Mouse (Mus musculus): ENCODE data around the gene Efcab10. TPM values are rescaled to one million over a fixed set of nuclear protein-coding genes. Genes with fewer than 3 reads are reported as not detected.
A peak's percentile ranks its signal among the peaks of the same experiment; 100 is the strongest.

Gene Efcab10
- total RNA-seq (2012; rRNA removed): not detected in 2 replicates
- not detected in 2 replicates for total RNA-seq (2014; rRNA removed)
- polyA plus RNA-seq (2012; ENCODE audit: insufficient read length, low read depth): not detected in 2 replicates

GRCm38 (mm10) chr12:33394804-33395623 is at the start of gene Efcab10:
Gene Efcab10, plus strand, starts transcription at chr12:33394854.
- H3K4me1 ChIP-seq (ENCODE audit: control insufficient read depth in 1 of 2, insufficient read depth in 2 of 2): no peaks in the 10 kb centered on the region; a peak in 1 of 4 replicates
- in situ Hi-C loops (cut with MboI; ENCODE audit: low pct_ligation_motif_present, low pct_unique_long_range_greater_than_20kb, low sequenced_read_pairs) (no loop called here), dilution Hi-C loops (cut with MboI; ENCODE audit: extremely low pct_ligation_motif_present, extremely low pct_unique_long_range_greater_than_20kb, low sequenced_read_pairs) (no loop called here)
- no peaks in the 10 kb centered on the region for H3K36me3 ChIP-seq (replicated peaks in 1 of 2; ENCODE audit: control insufficient read depth in 1 of 2, insufficient read depth in 1 of 2, low read length in 1 of 2)
- H3K27me3 ChIP-seq (replicated peaks): no peaks in the 10 kb centered on the region
- no peaks in the 10 kb centered on the region for H3K79me2 ChIP-seq (replicated peaks; ENCODE audit: control insufficient read depth, extremely low read depth, insufficient read depth, poor library complexity, severe bottlenecking)
- H3K4me2 ChIP-seq (ENCODE audit: insufficient read depth, low read depth, poor library complexity, severe bottlenecking): no peak within 1 kb of the TSS
- no peak for DNase-seq (ENCODE audit: extremely low read depth)
- no peak within 1 kb of the TSS for H3K27ac ChIP-seq (ENCODE audit: insufficient read depth, low read depth)
- TF ChIP-seq BHLHE40 (IDR thresholded peaks at IDR 0.05; ENCODE audit: low read depth, low read length) (0 out of 2 replicates have a peak, but pooled peaks have one; percentile 22), KAT2A (IDR thresholded peaks at IDR 0.05; ENCODE audit: insufficient replicate concordance, low read length) (no peak)
- no peak within 1 kb of the TSS for H3K9ac ChIP-seq (ENCODE audit: insufficient read depth, low read depth)
- H3K4me3 ChIP-seq (replicated peaks in 1 of 3; ENCODE audit: low read depth in 2 of 3, low read length in 2 of 3, poor library complexity in 1 of 3): no peak within 1 kb of the TSS
- H3K9me3 ChIP-seq (replicated peaks; ENCODE audit: low read length): no peaks in the 10 kb centered on the region

GRCm38 (mm10) chr12:33344970-33345772 is 49.5 kb upstream of the Efcab10 start:
- Histone ChIP-seq H3K4me3 (replicated peaks in 1 of 3; ENCODE audit: low read depth in 2 of 3, low read length in 2 of 3, poor library complexity in 1 of 3) (no peak overlapping the region), H3K27me3 (replicated peaks) (no peaks in the 10 kb centered on the region), H3K4me1 (ENCODE audit: control insufficient read depth in 1 of 2, insufficient read depth in 2 of 2) (no peaks in the 10 kb centered on the region), H3K27ac (ENCODE audit: insufficient read depth, low read depth) (no peak overlapping the region), H3K36me3 (replicated peaks in 1 of 2; ENCODE audit: control insufficient read depth in 1 of 2, insufficient read depth in 1 of 2, low read length in 1 of 2) (peaks cover 66 to 96% of the 10 kb centered on the region in 2 experiments), H3K4me2 (ENCODE audit: insufficient read depth, low read depth, poor library complexity, severe bottlenecking) (no peak overlapping the region), H3K9me3 (replicated peaks; ENCODE audit: low read length) (peaks cover 12% of the 10 kb centered on the region), H3K9ac (ENCODE audit: insufficient read depth, low read depth) (no peak overlapping the region), H3K79me2 (replicated peaks; ENCODE audit: control insufficient read depth, extremely low read depth, insufficient read depth, poor library complexity, severe bottlenecking) (no peaks in the 10 kb centered on the region)
- TF ChIP-seq IRF4 (IDR thresholded peaks at IDR 0.05; ENCODE audit: low read depth, low read length): no peak
- no peak for TF ChIP-seq TCF12 (IDR thresholded peaks at IDR 0.05; ENCODE audit: low read depth, low read length)
- TF ChIP-seq CHD1 (IDR thresholded peaks at IDR 0.05; ENCODE audit: low read depth, low read length): no peak
- TF ChIP-seq RCOR1 (conservative IDR thresholded peaks at IDR 0.05; ENCODE audit: low read depth, low read length): no peak
- TF ChIP-seq POLR2A (IDR thresholded peaks at IDR 0.05; ENCODE audit: low read depth, low read length): no peak
- TF ChIP-seq NRF1 (IDR thresholded peaks at IDR 0.05; ENCODE audit: low read depth, low read length): no peak
- TF ChIP-seq ETS1 (conservative IDR thresholded peaks at IDR 0.05; ENCODE audit: low read depth, low read length): no peak
- TF ChIP-seq MYC (IDR thresholded peaks at IDR 0.05; ENCODE audit: low read depth, low read length): no peak
- TF ChIP-seq USF1 (IDR thresholded peaks at IDR 0.05; ENCODE audit: low read depth, low read length): no peak
- no peak for TF ChIP-seq POLR2AphosphoS2 (IDR thresholded peaks at IDR 0.05; ENCODE audit: low read depth, low read length)
- no peak for TF ChIP-seq BHLHE40 (IDR thresholded peaks at IDR 0.05; ENCODE audit: low read depth, low read length)
- no peak for TF ChIP-seq ZNF384 (IDR thresholded peaks at IDR 0.05; ENCODE audit: low read depth, low read length)
- TF ChIP-seq UBTF (IDR thresholded peaks at IDR 0.05; ENCODE audit: low read depth, low read length): no peak
- no peak for TF ChIP-seq RAD21 (IDR thresholded peaks at IDR 0.05; ENCODE audit: low read depth, low read length)
- TF ChIP-seq NELFE (IDR thresholded peaks at IDR 0.05; ENCODE audit: low read depth, low read length): no peak
- no peak for TF ChIP-seq KAT2A (IDR thresholded peaks at IDR 0.05; ENCODE audit: insufficient replicate concordance, low read length)
- TF ChIP-seq ZKSCAN1 (IDR thresholded peaks at IDR 0.05; ENCODE audit: borderline replicate concordance, low read depth, low read length): no peak
- no peak for DNase-seq (ENCODE audit: extremely low read depth)
- in situ Hi-C loops (cut with MboI; ENCODE audit: low pct_ligation_motif_present, low pct_unique_long_range_greater_than_20kb, low sequenced_read_pairs) (loop anchor here (25.0 kb wide), 1 partner anchor 308 kb away; no protein-coding TSS in a partner anchor), dilution Hi-C loops (cut with MboI; ENCODE audit: extremely low pct_ligation_motif_present, extremely low pct_unique_long_range_greater_than_20kb, low sequenced_read_pairs) (no loop called here)
